ENCODE assay signal across 16 mouse cellular contexts in genomic region chr9:44890122-44890521, GRCm38 (mm10).
"Had no signal": no experiment of that assay in that cellular context is flagged by ENCODE, and none has a peak within 500 bp of the region (broad histone marks: within the 10 kb centered on the region; RNA-seq: fewer than 3 reads in every experiment).

No protein-coding gene starts in this region.

- H3K4me1 ChIP-seq: neural tube, embryonic 13.5 days; neural tube, embryonic 15.5 days; stomach, embryonic 15.5 days had no signal

- H3K4me3 ChIP-seq: neural tube, embryonic 13.5 days; neural tube, embryonic 15.5 days; stomach, embryonic 15.5 days had no signal

- H3K27me3 ChIP-seq: neural tube, embryonic 15.5 days; stomach, embryonic 15.5 days had no signal

- H3K9ac ChIP-seq: neural tube, embryonic 13.5 days; neural tube, embryonic 15.5 days; stomach, embryonic 15.5 days had no signal

- DNase-seq: retina, postnatal 1 day; right cerebral cortex, adult 18-20 months; right cerebral cortex, postnatal 14 days; right cerebral cortex, postnatal 25 days; right cerebral cortex, postnatal 4 days; spleen, adult 18-20 months; thymus, adult 18-20 months; thymus, adult 2 months; thymus, postnatal 14 days; thymus, postnatal 25 days; thymus, postnatal 36 days; thymus, postnatal 4 days had no signal

- H3K27ac ChIP-seq: neural tube, embryonic 13.5 days; neural tube, embryonic 15.5 days; stomach, embryonic 15.5 days; stomach, postnatal 0 days had no signal

- H3K9me3 ChIP-seq: neural tube, embryonic 13.5 days; neural tube, embryonic 15.5 days; stomach, embryonic 15.5 days had no signal

- H3K36me3 ChIP-seq: neural tube, embryonic 13.5 days; neural tube, embryonic 15.5 days; stomach, embryonic 15.5 days had no signal
